Mouse (Mus musculus): Measurements from ENCODE around the gene Sf3a3.

Sf3a3 gene

GRCm38 (mm10) chr4:124738783-124739182 lies 24.2 kb downstream of the Sf3a3 start:
- DNase-seq (ENCODE audit: low read depth, low spot score) = no peak

DNA sequence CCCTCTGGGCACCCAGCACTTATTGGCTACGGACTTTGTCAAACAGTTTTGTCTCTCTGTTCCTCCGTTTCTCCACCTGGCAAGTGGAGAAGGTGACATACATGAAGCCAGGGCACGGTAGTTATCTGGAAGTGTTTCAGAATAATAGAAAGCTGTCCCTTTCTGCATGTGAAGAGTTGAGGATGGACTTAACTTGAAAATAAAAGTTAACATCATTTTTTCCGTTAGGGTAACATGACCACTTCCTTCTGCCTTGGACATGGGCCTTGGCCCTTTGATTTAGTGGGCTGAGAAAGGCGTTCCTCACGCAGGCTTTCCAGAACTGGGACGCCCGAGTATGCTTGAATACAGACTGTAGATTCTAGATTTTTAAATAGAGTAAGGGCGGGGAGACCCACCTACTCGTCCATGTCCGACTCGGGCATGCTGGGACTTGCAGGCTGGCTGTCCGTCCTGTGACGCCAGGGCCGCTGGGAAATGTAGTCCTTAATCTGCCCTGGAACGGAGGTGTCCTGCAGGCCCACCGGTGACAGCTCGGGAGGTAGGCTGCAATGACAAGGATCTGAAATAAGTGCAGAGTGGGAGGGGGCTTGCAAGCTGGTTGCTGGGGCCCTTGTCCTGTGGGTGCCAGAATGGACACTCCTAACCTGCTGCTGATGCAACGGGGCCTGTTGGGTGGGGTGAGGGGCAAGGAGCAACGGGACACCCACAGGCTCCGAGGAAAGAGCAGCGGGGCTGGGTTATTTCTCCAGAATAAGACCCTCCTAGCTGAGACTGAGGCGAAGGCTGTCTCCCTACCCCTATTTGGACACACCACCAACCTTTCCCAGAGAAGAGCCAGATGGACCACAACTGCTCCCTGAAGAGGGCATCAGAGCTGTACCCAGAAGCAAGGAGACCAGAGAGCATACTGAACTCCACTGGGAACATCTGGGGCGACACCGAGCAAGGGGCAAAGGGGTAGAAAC lies 27.1 kb downstream of the Sf3a3 start, which contains the start of gene Inpp5b:
Inpp5b (plus strand) TSS at position 475 of the 968 bp plus-strand sequence.
- DNase-seq (ENCODE audit: low read depth, low spot score) = peak; percentile 76

- no peak for DNase-seq (ENCODE audit: low read depth, low spot score)
Observed at GRCm38 (mm10) chr4:124742839-124743238, 28.3 kb downstream of the Sf3a3 start.

DNA sequence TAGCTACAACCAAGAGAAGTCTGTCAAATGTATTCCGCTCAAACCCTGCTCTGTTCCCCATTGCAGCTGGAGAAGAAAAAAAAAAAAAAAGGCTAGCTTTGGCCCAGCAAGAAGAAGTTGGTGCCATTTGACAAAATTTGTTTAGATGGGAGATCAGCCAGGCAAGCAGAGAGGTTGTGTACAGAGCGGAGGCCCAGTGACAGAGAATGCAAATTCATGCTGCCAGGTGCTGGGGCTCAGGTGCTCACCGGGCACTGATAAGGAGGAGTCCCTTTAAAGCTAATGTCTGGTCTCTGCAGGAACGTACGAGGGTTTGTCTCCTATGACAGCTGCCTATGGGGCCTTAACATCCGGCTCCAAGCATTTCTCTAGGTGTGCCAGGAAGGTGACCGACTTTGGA lies 32.0 kb downstream of the Sf3a3 start:
- DNase-seq (ENCODE audit: low read depth, low spot score) = no peak

DNA sequence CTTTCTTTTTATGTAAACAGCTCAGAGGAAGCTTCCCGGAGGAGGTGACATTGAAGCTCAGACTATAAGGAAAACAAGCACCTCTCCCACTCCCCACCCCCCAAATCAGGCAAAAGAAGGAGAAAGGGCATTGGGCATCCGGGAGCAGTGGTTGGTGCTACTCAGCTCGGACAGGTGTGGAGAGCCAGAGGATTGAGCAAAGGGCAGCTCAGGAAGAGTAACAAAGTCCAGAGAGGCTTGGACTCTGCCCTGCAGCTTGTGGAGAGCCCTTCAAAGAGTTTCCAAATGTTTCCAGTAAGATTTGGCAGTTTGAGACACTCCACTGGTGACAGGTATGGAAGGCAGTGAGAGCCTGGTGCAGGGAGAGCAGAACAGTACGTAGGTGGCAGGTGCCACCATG lies 33.3 kb downstream of the Sf3a3 start:
- no peak for DNase-seq (ENCODE audit: low read depth, low spot score)

GRCm38 (mm10) chr4:124751300-124752250 lies 37.0 kb downstream of the Sf3a3 start:
- DNase-seq (ENCODE audit: low read depth, low spot score) = peak; percentile 97

DNA sequence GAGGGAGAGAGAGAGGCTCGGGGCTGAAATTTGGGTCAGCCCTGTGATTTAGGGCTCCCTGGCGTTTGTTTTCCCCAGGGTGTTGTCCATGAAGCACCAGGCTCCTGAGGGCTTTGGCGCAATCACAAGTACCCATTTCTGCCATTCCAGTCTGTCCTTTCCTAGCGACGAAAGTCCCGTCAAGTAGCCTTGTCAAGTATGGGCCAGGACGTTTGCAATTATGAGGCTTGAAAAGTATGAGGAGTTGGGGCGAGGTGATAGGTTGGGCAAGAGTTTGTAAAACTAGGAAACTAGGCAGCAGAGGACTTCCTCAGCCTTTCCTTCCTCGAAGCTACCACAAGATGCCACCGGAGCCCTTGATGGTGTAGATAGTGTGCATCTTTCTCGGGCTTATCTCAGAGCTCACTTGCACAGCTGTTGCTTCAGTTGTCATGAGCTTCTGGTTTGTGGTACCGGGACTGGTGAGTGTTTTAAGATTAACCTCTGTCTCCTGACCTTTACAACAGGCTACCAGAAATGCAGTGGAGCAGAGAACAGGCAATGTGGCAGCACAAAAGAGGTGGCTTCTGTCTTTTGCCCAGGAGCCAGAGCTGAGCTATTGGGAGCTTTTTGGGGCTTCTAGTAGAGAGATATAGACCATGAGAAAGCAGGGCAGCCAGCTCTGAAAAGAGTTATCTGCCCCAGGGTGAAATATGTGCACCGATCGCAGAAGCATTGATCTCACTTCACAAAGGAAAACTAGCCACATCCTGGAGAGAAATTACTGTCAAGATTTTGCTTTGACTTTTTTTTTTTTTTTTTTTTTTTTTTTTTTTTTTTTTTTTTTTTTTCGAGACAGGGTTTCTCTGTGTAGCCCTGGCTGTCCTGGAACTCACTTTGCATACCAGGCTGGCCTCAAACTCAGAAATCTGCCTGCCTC lies 38.0 kb downstream of the Sf3a3 start:
- peak; percentile 45 for DNase-seq (ENCODE audit: low read depth, low spot score)

DNA sequence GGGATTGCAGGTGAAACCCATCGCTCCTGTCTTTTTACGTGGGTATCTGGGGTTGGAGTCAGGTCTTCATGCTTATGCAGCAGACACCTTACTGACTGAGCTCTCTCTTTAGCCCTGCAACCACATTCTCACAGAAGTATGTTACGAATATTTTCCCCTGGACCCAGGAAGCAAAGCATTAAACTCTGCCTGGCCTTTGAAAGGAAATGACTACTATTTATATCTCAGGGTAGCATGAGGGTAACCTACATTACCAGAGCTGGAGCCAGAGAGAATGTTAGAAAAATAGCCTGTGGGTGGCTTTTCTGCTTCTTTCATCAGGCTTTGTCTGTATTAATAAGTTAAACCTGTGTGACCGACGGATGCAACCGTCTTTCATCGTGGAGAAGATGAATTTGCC lies 41.0 kb downstream of the Sf3a3 start:
- no peak for DNase-seq (ENCODE audit: low read depth, low spot score)

GRCm38 (mm10) chr4:124759305-124759811 lies 44.8 kb downstream of the Sf3a3 start:
- no peak for DNase-seq (ENCODE audit: low read depth, low spot score)

DNA sequence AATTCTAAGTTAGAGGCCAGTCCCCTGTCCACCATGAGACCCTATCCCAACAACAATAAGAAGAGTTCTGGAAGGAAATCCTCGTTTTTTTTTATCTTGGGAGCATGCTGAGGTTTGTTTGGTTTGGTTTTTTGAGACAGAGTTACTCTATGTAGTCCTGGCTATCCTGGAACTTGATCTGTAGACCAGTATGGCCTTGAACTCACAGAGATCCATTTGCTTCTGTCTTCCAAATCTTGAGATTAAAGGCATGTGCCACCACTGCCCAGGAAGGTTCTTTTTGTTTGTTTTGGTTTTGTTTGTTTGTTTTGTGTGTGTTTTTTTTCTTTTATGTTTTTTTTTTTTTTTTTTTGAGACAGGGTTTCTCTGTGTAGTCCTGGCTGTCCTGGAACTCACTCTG lies 46.6 kb downstream of the Sf3a3 start:
- no peak for DNase-seq (ENCODE audit: low read depth, low spot score)

- DNase-seq (ENCODE audit: low read depth, low spot score) = no peak
Observed at GRCm38 (mm10) chr4:124762858-124763452, 48.4 kb downstream of the Sf3a3 start.

DNA sequence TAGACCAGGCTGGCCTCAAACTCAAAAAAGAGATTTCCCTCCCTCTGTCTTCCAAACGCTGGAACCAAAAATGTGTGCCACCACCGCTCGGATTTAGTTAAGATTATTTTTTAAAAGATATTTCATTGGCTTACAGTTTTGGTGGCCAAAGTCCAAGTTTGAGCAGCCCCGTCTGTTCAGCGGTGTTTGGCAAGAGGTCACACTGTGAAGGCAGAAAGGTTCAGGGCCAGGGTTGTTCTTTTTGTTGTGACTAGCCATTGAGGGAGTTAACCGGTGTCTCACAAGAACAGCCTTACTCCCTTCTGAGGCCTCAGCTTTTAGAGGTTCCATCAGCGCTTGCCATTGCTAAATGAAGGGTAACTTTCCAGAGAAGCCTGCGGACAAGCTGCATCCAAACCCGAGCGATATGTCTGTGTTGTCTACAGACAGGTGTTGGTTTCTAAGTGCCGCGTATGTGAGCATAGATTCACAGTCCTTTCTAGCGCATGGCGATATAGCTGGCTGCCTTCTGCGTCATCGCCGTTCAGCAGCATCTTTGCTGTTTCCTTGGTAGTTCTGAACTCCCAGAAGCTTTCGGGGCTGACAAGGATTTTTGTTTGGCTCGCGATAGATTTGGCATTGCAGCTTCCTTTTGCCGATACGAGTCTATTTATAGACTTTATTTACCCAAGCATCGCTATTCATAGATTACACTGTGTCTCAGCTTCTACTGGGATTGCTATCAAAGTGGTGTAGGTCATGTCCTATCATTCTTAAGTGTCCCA lies 51.4 kb downstream of the Sf3a3 start:
- no peak for DNase-seq (ENCODE audit: low read depth, low spot score)

GRCm38 (mm10) chr4:124766566-124766940 lies 52.0 kb downstream of the Sf3a3 start:
- DNase-seq (ENCODE audit: low read depth, low spot score) = no peak

DNA sequence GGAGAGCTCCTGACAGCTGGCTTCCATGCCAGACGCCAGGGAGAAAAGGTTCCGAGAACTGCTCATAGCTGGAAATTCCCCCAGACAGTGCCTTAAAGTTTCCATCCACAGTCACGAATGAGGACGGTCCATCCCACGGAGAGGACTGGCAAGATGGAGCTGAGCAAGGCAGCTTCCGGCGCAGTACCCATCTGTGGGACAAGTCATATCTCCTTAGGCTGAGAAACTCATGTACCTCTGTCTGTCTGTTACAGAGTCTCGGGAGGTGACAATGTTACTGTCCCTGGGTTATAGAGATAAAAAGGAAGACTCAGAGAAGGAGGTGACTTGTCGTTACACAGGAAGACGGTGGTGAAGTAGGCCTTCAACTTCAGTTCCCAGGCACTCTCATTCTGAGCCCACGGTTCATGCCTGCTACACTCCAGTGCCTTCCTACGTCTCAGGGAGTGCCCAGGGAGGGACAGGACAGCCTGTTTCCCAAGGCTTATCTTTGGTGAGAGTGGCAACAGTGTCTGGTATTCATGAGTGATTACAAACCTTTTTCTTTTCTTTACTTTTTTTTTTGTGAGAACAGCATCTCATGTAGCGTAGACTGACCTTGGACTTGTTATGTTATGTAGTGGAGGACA lies 54.5 kb downstream of the Sf3a3 start:
- DNase-seq (ENCODE audit: low read depth, low spot score) = no peak

GRCm38 (mm10) chr4:124770624-124771023 lies 56.0 kb downstream of the Sf3a3 start:
- peak; percentile 20 for DNase-seq (ENCODE audit: low read depth, low spot score)

DNA sequence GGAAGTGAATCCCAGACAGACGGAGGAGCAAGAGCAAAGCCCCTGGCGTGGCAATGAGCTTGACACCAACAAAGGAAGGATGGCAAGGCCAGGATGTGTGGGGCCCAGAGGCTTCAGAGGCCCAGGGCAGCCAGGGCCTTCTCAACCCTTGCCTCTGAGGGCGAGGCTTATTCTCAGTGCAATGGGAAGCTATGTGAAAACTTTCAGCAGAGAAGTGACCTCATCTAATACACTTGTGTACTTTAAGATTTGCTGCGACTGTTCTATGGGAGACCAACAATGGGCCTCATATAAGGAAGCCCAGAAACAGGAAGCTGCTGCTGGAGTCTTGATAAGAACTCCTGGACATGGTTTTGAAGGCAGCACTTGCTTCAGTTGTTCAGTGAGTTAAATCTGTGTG lies 57.5 kb downstream of the Sf3a3 start:
- no peak for DNase-seq (ENCODE audit: low read depth, low spot score)

DNA sequence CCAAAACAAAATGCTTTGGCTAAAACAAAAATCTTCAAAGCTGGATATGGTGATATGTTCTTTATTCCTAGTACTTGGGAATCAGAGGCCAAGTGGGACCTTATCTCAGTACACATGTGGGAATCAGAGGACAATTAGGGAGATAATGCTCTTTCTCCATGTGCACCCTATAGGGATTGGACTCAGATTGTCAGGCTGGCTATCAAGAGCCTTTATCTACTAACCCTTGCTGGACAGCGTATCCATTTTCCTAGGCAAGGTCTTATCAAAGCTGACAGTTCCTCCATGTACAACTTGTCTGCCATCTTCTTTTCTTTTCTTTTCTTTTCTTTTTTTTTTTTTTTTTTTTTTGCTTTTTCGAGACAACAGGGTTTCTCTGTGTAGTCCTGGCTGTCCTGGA lies 58.9 kb downstream of the Sf3a3 start:
- no peak for DNase-seq (ENCODE audit: low read depth, low spot score)

DNA sequence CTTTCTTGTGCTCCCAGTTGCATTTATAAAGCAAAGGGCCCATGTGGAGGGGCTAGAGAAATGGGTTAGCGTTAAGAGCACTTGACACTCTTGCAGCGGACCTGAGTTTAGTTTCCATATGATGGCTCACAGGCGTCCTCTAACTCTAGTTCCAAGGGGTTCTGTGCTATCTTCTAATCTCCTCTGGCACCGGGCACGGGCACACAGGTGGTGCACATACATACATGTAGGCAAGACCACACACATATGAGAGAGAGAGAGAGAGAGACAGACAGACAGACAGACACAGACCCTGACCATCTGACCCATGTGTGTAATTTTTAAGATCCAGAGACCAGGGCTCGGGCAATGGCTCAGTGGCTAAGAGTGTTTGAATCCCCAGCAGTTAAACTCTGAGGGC lies 59.4 kb downstream of the Sf3a3 start:
- DNase-seq (ENCODE audit: low read depth, low spot score) = no peak

- no peak for DNase-seq (ENCODE audit: low read depth, low spot score)
Observed at GRCm38 (mm10) chr4:124774429-124774828, 59.9 kb downstream of the Sf3a3 start.

Data from 3T3-L1 (cell line).